Mouse (Mus musculus) cerebral cortex, adult 2 months (tissue): Measurements from ENCODE around the gene Fam131b.

Experiments used
- WGBS: fragments of 180-500 bp; shearing (Covaris S2); methylation state at CpG from one replicate; pipeline ENCODE4 v1.1.7; 2018; 5-methylcytosine and 5-hydroxymethylcytosine counted together

Gene Fam131b

DNA sequence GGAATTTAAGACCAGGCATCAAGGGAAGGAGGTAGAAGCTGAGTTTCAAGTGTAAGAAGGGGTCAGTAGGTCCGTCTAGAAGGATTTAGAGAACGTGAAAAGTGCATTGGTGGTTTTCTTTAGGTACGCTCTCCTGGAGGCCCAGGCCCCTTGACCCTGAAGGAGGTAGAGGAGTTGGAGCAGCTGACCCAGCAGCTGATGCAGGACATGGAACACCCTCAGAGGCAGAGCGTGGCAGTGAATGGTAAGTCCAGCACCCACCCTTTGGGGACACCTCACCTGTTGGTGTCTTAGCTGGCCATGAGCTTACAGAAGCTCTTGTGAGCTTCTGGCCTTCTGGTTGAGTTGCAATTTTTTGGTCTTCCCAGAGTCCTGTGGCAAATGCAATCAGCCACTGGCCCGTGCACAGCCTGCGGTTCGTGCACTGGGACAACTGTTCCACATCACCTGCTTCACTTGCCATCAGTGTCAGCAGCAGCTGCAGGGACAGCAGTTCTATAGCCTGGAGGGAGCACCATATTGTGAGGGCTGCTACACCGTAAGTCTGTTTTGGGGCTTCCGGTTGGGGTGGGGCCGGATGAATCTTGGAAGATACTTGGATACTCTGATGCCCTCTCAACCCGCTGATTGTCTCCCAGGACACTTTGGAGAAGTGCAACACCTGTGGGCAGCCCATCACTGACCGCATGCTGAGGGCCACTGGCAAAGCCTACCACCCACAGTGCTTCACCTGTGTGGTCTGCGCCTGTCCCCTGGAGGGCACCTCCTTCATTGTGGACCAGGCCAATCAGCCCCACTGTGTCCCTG, 31.6 kb upstream of the Fam131b start:
- whole genome bisulfite sequencing = 96% methylated on average over 13 of the region's 13 CpGs

- WGBS = 95% methylated on average over 6 of the region's 6 CpGs
Measured at GRCm38 (mm10) chr6:42355366-42355765, 30.9 kb upstream of the Fam131b start.

- 40% methylated on average over 11 of the region's 11 CpGs for WGBS
Measured at GRCm38 (mm10) chr6:42354076-42355019, 29.9 kb upstream of the Fam131b start.

DNA sequence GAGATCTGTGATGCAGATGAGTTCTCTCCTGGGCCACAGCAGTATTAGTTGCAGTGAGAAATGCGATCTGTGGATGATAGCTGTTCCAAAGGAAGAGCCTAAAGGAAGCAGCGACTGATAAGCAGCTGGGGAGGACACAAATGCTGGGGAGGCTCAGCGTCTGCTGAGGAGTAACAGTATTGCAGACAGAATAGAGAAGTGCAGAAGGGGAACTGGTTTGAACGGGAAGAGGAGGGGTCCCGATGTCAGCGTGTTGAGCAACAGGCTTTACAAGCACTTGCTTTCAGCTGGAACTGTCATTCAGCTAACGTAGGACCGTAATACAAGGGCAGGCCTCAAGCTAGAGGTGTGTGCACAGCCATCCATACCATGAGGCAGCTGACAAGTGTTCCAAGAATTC, 28.7 kb upstream of the Fam131b start:
- 64% methylated on average over 8 of the region's 8 CpGs for WGBS

- WGBS = 83% methylated on average over 1 of the region's 1 CpGs
Measured at GRCm38 (mm10) chr6:42352486-42352846, 28.0 kb upstream of the Fam131b start.

DNA sequence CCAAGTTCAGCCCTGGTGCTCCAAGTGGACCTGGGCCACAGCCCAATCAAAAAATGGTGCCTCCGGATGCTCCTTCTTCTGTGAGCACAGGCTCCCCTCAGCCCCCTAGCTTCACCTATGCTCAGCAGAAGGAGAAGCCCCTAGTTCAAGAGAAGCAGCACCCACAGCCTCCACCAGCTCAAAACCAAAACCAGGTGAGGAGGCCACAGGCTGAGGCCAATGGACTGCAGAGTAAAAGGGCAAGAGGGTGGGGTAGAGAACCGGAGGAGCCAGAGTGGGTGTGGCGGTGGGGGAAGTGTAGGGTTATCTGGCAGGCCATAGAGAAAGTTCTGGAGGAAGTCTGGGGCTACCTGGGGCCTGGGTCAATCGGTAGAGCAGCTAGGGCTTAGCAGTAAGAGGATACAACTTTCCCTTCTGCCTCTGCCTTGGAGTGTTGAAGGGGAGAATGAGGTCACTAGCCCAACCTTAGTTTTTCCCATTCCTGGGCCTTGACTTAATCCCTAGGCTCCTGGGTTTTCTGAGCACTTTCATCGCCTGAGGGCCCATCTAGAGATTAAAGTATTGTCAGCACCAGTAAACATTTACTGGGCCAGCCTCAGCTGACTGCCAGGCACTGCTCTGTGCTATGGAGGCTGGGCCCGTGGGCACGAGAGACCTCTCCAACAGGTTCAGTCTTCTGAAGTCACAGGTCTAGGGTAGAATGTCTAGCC, 27.5 kb upstream of the Fam131b start:
- WGBS = 77% methylated on average over 7 of the region's 7 CpGs

DNA sequence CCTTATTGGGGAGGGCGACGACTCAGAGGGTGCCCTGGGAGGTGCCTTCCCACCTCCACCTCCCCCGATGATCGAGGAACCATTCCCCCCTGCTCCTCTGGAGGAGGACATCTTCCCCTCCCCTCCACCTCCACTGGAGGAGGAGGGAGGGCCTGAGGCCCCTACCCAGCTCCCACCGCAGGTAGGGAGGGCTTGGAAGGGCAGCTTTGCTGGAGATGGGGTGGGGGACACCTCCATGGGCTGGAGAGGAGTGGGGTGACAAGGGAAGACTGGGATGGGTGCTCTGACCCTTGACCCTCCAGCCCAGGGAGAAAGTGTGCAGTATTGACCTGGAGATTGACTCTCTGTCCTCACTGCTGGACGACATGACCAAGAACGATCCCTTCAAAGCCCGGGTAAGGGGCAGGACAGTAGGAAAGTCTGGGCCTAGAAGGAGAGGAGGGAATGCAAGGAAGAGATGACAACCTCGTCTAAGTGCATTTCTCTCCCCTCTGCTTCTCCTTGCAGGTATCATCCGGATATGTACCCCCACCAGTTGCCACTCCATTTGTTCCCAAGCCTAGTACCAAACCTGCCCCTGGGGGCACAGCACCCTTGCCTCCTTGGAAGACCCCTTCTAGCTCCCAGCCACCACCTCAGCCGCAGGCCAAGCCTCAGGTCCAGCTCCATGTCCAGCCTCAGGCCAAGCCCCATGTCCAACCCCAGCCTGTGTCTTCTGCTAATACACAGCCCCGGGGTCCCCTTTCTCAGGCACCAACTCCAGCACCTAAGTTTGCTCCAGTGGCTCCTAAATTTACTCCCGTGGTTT, 26.7 kb upstream of the Fam131b start:
- 53% methylated on average over 13 of the region's 13 CpGs for WGBS

GRCm38 (mm10) chr6:42350021-42350967, 25.9 kb upstream of the Fam131b start:
- WGBS = under 1% methylated on average over 62 of the region's 72 CpGs

DNA sequence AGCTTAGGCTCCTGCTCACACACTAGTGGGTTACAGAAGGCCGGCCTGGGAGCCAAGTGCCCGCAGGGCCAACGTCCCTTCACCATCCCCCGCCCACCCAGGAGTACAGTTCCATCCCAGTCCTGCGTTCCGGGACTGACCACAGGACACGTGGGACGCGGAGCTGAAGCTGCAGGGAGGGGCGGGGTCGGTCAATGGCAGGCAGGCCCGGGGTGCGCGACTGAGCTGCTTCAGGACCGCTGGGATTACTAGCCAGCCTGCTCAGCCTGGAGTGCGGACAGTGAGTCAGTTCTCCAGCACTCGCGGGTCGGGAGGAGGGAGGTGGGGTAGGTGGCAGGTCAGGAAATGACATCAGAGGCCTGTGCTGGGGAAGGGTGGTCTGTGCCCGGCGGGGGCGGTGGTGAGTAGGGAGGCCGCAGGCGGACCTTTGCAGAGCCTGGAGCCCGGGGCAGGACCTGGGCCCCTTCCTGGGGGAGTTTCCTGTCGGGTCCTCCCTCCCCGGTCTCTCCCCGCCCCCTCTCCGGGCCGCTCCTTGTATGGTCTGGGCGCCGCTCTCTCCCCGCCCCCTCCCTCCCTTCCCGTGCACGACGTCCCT, 25.1 kb upstream of the Fam131b start, which contains the start of gene Zyx:
TSS of gene Zyx (plus strand) at position 205 of the 595 bp plus-strand sequence.
- under 1% methylated on average over 29 of the region's 36 CpGs for WGBS

GRCm38 (mm10) chr6:42349006-42349425, 24.6 kb upstream of the Fam131b start:
- under 1% methylated on average over 11 of the region's 11 CpGs for WGBS

GRCm38 (mm10) chr6:42348281-42349005, 24.0 kb upstream of the Fam131b start:
- 34% methylated on average over 12 of the region's 12 CpGs for WGBS

GRCm38 (mm10) chr6:42344255-42344654, 19.8 kb upstream of the Fam131b start:
- WGBS = 79% methylated on average over 1 of the region's 1 CpGs

DNA sequence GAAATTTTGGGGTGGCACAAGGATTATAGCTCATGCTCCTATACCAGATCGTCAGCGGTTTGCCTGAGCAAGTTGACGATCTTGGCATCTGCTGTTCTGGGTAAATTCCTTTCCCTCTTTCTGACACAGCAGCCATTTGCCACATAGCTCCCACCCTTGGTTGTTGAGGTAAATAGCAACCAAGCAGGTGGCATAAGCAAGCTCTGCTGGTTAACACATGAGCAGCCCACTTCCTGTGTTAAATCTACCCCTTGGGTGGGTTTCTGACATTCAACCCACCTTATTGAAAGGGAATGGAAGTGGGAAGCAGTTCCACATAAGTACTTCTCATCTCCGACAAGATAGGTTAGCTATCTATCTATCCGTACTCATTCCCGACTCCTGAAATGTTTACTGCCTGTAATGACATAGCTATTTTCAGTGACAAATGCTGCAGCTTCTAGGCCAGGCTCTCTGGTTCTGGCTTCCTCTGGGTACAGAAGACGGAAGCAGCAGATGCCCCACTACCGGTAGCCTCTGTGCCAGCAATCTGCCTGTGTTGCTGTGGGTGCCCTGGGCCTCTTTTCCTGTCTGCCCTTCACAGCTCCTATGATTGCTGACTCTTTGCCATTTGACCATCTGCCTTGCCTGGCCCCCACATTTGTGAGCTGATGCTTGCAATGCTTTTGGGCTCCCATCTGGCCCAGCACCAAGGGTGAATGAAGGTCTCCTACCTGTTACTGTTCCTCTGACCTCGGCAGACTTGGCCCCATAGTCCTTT, 19.1 kb upstream of the Fam131b start:
- 66% methylated on average over 9 of the region's 9 CpGs for WGBS

DNA sequence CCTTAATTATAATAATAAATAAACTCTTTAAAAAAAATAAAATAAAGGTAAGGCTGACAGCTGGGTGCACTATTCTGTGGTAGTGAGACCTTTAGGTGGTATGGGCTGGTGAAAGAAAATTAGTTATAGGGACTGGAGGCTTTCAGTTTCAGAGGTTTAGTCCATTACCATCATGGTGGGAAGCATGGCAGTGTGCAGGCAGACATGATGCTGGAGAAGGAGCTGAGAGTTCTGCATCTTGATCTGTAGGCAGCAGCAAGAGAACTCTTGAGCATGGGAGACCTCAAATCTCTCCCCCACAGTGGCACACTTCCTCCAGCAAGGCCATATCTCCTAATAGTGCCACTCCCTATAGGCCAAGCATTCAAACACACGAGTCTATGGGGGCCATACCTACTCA, 17.7 kb upstream of the Fam131b start:
- WGBS = 84% methylated on average over 1 of the region's 1 CpGs

GRCm38 (mm10) chr6:42339981-42340380, 15.5 kb upstream of the Fam131b start:
- WGBS = 36% methylated on average over 5 of the region's 5 CpGs

- WGBS = 87% methylated on average over 2 of the region's 2 CpGs
Measured at GRCm38 (mm10) chr6:42339189-42339588, 14.7 kb upstream of the Fam131b start.

- 96% methylated on average over 3 of the region's 3 CpGs for WGBS
Measured at GRCm38 (mm10) chr6:42330946-42331345, 6.5 kb upstream of the Fam131b start.

- WGBS = 90% methylated on average over 3 of the region's 3 CpGs
Measured at GRCm38 (mm10) chr6:42330216-42330615, 5.8 kb upstream of the Fam131b start.
